Mouse (Mus musculus) urinary bladder, postnatal 4 days (tissue): ENCODE data around the gene Pgm2.

Experiments used
- DNase-seq, 2 experiments: peaks; one replicate each; pipeline ENCODE4 v3.0.0; 2021 to 2022; ENCODE audit warnings: low spot score in 2 of 2

Pgm2 gene

DNA sequence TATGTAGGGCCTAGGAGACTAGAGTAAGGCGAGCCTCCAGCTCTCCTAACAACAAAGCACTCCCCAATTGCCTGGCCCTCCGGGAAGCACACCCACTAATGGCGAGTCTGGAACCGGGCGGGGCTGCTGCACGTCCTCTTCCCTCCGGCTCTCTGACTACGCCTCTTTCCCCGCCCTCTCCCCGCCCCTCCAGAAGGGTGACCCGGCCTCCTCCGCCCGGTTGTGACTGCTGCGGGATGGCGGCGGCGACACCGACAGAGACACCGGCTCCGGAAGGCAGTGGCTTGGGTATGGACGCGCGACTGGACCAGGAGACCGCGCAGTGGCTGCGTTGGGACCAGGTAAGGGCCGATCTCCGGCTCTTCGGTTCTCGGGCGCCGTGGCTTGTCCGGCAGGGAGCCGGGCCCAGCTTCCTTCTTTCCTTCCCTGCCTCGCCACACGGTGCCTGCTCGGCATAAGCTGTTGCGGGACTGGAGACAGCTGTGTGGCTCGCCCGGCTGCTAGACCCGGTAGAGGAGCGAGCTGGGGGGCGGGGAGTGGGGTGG is at the start of gene Pgm2:
Pgm2 (plus strand) TSS at position 203 of the 545 bp plus-strand sequence.
- DNase-seq: peak; percentile 75 to 86

DNA sequence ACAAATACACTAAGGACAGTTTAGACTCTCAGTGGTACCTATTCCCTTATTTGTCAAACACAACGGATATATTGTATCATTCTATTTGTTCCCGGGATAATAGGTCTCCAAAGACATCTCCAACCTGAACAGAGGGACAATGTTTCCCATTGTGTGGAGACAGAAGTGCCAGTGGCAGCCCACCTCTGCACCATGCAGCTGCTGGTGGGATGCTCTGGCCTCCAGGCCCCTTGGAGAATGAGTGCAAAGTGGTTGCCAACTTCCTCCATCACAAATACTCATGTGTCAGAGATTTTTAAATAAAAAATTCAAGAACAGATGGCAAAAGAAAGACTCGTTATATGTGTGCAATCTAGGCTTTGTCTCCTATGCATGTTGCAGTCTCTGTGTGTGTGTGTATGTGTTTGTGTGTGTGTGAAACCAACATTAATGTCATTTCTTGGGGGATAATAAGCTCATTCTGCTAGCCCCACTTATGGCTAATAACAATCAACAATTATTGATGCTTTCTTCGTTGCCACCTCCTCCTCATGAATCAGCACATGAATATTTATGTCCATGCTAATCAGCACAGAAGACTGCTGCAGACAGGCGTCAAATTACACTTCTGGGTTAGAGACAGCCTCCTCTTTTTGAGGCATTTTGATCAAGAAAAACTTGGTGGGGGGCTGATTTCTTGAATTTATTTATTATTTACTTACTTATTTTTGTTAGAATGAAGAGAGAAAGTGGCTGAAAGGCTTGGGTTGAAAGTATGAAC is 48.9 kb upstream of the Pgm2 start:
- no peak for DNase-seq

DNA sequence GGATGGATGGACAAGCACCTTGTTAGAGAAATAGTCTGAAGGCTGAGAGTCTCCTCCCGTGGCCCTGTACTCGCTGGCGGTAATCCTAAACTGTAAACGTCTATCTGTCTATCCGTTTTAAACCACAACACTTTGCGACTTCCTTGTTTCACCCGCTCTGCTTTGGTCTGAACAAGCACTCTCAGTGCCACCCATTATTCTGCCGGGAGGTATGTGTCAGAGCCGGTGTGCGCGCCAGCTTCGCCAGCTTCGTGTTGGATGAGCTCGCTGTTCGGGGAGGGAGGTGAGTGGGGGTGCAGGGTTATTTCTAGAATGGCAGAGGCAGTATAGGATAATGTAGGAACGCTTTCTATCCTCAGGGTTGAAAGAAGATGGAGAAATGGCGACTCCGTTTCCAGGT is 48.0 kb upstream of the Pgm2 start:
- DNase-seq: no peak

DNA sequence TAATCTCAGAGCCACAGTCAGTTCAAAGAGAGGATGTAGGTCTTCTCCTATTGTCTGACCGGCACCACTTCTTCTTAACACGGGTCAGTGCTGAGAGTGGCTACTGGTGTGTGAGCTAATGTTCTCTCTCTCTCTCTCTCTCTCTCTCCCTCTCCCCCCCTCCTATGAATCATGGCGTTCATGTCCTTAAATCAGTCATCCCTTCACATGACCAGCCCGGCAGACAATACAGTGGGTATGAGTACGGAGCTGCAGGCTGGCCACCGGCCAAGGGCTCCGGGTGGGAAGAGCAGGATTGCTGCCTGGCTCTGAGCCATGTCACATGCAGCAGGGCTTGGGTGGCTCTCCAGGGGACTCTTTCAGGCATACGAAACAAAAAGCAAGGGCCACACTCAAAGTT is 47.2 kb upstream of the Pgm2 start:
- peak; percentile 35 to 66 for DNase-seq

DNA sequence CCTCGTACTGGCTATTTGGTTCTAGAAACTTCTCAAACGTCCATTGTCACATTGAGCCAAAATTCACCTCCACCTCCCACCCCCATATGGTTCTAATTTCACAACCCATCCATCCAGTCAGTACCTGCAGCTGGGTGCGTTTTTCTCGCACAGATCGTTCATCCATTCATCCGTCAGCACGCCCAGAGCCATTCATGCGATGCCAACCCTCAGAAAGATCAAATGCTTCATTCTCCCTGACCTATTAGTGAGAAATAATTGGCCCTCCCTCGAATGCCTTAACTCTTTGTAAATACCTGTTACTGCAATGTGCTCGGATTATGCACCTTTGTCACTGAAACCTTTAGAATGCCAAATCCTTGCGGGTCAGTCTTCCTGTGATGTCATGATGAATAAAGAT is 45.8 kb upstream of the Pgm2 start:
- DNase-seq: no peak

DNA sequence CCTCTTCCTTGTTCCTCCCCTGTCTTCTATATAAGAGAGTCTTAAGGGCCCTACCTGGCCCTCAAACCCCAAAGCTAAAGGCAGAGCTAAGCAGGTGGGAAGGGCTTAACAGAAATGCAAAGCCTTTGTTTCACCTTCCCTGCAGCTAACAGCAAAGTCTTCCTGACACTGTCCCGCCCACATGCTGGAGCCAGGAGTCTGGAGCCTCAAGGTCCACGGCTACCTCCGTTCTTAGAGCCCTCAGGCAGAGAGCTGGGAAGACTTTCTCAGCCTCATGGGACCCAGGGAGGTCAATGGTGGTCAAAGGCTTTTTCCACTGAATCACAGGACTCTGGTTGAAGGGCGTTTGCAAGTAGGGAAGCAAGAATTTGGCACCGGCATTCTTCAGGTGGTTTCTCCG is 44.8 kb upstream of the Pgm2 start:
- DNase-seq: no peak

DNA sequence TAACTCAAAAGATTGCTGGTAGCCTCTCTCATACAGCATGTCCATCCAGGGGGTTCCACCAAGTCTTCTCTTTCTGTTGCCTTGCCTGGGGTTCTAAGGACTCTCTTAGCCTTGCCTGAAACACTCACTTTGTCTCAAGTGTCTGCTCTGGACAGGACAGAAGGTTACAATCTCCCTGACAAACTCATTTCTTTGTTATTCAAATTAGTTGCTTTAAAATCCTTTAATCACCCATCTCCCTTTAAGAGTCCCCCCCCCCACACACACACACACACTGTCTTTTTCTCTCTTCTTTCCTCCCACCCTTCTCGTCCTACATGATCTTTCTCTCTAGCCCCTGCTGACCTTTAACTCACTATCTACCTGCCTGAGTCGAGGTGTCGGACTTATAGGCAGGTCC is 44.1 kb upstream of the Pgm2 start:
- DNase-seq: no peak

DNA sequence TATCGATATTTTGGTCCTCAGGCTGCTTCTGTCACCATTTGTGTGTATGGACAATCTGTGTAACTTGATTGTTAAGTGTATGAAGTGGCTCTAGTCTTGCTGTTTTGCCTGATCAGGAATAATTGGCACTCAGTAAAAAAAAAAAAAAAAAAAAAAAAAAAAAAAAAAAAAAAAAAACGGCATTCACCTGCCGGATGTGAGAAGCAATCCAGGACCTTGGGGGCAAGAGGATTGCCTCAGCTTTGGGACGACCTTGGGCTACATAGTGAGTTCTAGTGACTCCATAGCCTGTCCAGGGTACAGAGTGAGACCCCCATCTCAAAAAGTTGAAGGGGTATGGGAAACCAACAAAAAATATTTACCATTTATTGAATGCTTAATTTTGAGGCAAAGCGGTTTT is 43.5 kb upstream of the Pgm2 start:
- no peak for DNase-seq

DNA sequence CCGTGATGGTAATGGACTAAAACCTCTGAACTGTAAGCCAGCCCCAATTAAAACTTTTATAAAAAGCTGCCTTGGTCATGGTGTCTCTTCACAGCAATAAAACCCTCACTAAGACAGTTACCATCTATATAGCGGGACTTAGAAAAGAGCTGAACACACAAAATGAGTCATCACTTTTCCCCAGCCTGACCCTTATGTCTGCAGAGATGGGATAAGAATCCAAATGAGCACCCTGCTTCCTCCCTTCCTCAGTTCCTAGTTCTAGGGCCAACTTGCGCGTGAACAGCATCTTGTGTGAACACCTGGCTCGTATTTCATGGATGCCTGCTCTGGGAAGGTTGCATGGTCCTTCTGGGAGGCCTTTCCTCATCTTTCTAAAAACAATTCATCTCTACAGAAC is 39.7 kb upstream of the Pgm2 start:
- DNase-seq: no peak

DNA sequence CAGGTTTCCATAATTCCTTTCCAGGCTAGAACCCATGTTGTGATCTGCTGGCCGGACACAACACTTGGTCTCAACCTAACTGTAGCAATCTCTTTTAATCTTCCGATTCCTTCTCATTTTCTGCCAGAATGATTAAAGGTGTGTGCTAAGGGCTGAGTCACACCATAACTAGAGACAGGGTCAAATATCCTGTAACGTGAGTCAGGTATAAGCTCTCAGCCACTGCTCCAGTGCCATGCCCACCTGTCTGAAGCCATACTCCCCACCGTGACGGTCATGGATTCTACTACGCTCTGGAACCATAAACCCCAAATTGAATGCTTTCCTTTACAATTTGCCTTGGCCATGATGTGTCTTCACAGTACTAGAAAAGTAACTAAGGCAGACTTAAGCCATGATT is 36.5 kb upstream of the Pgm2 start:
- DNase-seq: no peak

DNA sequence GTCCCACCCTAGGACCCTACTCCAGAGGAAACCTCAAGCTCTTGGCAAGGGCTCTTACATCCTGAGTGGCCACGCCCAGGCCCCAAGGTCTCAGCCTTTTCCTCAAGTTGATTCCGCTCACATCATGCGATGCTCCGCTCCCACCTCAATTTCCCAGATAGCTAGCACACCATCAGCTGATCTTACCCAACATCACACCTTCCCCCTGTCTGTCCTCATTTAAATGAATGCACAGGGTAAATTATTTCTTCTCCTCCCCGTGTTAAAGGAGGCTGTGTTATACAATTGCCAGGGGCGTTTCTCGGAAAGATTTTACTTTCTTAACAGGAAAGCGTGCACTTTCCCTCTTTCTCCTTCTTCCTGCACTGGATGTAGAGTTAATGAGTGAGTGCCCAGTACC is 31.9 kb upstream of the Pgm2 start:
- DNase-seq: no peak

DNA sequence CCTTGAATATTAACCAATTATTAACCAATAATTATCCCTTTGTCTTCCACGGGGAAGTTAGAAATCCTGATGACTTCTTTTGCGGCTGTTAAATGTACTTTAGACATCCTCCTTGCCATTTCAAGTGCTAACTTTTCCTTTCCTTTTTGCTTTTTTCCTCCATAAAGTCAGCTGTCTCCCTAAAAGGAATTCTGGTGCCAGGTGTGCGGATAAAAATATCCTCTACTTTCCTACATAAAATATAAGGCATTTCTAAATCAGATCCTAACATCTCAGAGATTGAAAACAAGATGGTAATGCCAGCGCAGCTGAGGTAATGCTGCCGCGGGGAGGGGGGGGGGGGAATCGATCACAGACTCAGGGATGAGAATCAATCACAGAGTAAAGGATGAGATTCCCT is 31.1 kb upstream of the Pgm2 start:
- DNase-seq: no peak

DNA sequence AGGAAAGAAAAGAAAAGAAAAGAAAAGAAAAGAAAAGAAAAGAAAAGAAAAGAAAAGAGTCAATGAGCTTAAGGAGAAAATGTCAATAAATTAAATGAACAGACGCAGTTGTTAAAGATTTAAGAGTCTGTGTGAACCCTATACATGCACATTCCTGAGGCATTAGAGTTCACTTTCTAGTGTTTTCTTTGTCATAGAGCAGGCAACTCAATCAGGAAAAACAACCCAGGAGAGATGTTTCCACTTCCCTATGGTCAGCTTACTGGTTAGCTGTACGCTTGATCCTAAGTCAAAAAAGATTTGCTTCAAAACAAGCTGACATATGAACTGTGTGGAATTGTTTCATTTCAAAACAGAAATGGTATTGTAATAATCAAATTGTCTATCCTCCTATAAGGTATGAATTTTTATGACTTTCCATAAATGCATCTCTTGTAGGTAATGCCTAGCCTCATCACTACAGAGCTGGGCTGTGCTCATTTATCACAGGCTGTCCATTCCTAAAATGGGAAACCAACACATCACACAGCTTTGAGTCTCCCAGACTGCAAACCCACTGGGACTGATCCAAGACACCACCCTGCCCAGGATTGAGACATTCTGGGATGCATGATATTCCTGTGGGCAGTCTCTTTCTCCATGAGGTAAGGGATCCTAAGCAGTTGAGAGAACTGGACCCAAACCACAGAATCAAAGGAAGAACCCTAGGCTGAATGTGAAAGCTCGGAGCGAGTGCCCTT is 29.7 kb upstream of the Pgm2 start:
- DNase-seq: no peak

DNA sequence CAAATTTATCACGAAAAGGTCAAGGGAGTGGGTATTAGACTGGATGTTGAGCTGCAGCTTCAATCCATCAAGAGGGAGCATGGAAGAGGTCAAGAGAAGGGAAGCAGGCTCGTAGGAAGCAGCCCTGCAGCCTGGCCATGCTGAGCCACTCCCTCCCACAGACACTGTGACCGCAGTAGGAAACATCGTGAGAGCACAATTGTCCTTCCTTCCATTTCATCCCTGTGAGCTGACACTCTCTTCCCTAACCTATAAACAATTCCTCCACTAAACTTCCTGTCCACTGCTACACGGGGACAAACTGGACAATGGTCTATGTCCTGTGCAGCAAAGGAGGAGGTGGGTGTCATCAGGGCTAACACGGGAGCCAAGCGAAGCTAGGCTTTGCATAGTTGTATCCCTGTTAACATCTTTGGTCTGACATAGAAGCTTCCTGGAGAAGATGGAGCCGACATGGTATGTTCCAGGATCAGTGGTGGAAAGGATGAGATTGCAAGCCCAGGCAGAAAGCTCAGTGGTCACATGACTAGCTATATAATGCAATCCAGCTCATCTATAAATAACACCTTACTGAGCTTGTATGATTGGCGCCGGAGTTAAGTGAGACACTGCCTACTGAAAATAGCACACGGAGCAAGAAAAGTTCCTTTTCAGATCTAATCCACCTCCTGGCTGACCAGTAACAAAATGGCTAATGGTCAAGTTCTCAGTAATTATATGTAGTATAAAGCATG is 29.0 kb upstream of the Pgm2 start:
- no peak for DNase-seq

DNA sequence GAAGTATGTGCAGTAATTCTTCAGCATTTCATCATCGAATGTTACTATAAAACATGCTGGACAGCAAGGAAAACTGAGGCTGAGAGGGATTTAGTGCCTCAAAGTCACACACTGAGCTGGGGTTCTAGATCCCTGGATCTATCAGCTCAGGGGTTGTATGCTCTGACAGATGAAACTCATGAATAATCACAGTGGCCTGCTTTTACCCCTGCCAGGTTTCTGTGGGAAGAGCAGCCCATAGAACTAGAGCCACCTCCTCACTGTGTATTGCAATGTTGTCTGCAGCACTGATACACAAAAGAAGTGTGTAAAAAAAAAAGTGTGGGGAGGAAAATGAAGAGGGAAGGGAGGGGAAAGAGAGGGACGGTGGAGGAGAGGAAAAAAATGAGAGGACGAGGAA is 28.3 kb upstream of the Pgm2 start:
- DNase-seq: no peak

DNA sequence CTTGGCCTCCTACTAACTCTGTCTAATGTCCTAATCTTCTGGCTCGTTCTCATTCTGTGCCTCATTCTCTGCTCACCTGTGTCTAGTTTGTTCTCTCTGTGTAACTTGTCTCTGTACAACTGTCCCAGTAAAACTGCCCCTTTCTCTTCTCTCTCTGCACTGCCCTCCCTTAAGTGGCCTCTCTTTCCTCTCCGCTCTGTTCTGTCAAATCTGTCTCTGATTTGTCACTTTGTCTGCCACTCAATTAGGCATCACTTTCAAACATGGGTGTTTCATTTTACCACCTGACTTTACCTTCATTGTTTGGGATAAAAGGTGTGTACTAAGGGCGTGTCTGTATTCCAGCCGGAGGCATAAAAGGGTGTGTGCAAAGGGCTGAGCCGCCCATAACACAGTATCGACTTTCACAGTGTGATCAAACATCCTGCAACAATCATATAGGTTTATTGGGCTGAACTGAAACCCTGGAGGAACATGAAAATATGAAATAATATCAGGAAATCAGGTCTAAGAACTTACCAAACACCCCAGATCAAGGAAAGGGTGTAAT is 27.2 kb upstream of the Pgm2 start:
- no peak for DNase-seq

DNA sequence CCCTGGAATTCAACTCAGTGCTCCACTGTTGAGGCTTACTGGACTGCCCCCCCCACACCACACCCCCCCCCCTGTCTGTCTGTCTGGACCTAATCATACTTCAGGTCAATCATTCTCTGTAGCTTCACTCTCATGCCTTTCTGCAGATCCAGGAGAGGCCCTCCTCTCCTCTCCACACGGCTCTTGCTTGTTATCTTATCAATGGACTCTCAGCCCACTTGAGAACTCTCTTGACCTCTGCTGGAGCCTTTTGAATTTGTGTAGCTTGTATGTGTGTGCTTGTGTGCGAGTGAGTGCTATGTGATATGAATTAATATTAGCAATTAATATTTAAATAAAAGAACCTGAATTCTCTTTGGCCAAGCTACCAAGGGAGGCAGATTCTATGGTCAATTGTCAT is 26.6 kb upstream of the Pgm2 start:
- DNase-seq: no peak

DNA sequence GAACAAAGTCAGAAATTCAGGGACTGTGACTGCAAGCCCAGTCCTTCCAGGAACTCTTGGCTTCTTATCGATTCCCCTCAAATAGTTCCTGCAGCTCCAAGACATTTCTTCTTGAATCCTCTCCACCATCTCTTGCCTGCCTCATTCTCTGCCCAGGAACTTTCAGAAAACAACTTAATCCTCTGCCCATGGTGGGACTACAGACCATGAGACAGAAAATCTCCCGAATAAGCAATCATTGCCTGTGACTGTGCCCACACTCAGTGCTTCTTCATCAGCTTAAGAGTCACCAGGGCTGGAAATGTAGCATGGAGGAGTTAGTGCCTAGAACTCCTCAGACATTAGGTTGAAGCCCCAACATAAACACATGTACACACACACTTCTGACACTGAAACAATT is 25.2 kb upstream of the Pgm2 start:
- no peak for DNase-seq

DNA sequence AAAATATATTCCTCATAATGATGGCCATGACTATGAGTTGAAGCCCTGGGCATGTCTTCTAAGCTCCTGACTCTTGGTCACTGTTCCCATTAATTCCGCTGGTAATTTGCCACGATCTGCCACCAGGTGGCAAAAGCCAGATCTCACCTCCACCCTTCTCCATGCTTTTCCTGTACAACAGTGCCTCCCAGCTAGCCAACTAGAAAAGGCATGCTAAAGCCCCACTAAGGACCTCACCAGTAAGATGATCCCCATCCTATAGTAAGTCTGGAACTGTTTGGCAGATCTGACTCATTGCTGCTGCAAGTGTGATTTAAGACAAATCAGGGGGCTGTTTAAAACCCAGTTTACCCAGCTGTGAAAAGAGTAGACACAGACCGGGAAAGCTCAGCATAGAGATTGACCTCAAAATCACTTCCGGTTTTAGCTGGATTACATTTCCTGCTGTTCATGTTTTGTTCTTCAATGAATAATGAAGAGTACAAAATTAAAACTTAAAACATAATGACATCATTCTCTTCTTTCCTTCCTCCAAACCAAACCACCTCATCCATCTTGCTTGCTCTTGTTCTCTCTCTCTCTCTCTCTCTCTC is 22.6 kb upstream of the Pgm2 start:
- peak; percentile 38 to 60 for DNase-seq

DNA sequence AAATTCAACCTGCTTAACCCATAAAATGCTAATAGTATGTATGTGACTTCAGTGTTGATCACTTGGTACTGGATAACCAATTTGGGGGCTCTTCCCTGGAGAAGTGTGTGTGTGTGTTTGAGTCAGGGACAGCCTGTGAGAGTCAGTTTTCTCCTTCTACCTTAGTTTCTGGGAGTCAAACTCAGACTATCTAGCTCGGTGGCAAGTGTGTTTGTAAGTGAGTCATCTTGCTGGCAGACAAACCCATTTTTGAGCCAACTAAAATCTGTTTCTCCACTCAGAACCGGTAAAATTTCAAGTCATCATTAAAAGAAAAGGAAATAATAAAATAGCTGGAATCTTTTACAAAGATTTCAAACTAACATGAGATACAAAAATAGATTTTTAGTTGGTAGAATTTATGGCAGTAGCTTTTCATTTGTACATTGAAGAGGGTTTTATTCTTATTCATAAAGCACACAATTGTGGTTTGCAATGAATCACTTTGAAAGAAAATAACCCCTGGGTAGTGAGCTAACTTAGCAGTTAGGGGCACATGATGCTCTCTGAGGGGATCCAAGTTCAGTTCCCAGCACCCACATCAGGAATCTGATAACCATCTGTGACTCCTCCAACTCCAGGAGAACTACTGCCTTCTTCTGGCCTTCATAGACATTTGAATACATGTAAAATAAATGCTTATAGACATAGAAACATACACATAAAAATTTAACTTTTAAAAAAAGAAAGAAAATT is 21.8 kb upstream of the Pgm2 start:
- DNase-seq: no peak

DNA sequence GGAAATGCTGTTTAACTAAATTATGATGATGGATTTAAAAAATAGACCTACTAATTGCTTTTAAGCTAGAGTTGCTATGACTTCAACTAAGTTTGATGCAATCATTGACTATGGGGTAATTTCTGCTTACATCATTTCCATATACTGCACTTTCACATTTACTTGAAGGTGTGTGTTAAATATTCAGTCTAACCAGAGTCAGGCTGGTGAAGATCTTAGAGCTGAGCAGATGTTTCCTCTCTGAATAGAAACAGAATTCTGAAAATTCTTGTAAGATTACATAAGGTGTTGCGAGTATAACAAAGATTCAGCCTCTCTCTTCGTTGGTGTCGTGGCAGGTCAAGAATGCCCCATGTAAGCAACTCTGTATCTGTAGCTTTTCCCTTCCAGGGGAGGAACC is 18.3 kb upstream of the Pgm2 start:
- DNase-seq: no peak
